Mouse (Mus musculus): ENCODE results near the gene Ror2. TPM values are rescaled to one million over a fixed set of nuclear protein-coding genes. Genes with fewer than 3 reads are reported as not detected.

Gene Ror2
- polyA plus RNA-seq, 1 experiment from 2014 or later, result 9.8 TPM

DNA sequence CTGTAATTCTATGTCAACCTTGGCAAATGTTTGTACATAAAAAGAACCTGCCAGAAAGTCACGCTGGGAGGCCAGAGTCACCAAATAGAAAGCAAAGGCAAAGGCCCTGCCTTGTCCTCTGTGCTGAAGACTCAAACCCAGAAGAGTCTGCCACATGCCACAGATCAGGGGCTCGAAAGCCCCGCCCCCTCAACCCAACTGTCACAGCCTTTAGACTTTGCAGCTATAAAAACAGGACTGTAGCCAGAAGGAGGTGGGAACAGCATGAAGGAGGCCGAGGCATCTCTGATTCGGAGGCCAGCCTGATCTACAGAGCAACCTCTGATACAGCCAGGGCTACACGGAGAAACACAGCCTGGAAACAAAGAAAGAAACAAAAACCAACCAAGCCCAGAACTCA, 37.8 kb downstream of the Ror2 start:
- peak; percentile 69 for ATAC-seq
- H3K27me3 ChIP-seq (replicated peaks; ENCODE audit: control insufficient read depth, insufficient read depth, low read length), result no peaks in the 10 kb centered on the region
- H3K36me3 ChIP-seq (ENCODE audit: control insufficient read depth, insufficient read depth), result no peaks in the 10 kb centered on the region
- WGBS, result 24% methylated on average over 6 of the region's 6 CpGs
- no peak overlapping the region for H3K9ac ChIP-seq (ENCODE audit: low read depth, low read length)
- peak overlapping the region; percentile 87 for H3K27ac ChIP-seq (ENCODE audit: low read depth, low read length)
- H3K4me3 ChIP-seq (ENCODE audit: low read depth, low read length), result no peak overlapping the region
- H3K9me3 ChIP-seq (ENCODE audit: control insufficient read depth), result no peaks in the 10 kb centered on the region
- 0 out of 2 replicates have a peak, but pooled peaks cover 22% of the 10 kb centered on the region for H3K4me1 ChIP-seq (replicated peaks; ENCODE audit: control insufficient read depth, insufficient read depth, low read length)
- TF ChIP-seq CTCF (IDR thresholded peaks at IDR 0.05; ENCODE audit: low read depth), result no peak
- peak overlapping the region; percentile 51; the same call in 1 of the 2 replicates for H3K4me2 ChIP-seq (replicated peaks; ENCODE audit: low read depth)

DNA sequence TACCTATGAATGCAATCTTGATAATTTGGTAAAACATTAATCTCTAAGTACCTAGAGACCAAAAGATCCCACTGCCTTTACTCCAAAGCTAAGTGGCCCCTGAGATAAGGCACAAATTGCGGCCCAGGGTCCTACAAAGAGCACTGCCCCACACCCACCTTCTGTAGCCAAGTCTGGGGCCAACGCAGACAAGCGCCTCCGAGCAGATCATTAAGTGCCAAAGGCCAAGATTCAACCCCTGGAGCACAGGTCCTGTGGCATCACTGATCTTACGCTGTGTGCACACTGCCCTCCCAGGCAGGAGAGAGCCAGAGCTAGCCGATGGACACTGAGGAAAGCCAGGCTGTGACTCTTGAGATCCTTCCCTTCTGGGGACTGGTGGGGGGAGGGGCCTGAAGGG, 38.7 kb downstream of the Ror2 start:
- no peaks in the 10 kb centered on the region for H3K36me3 ChIP-seq (ENCODE audit: control insufficient read depth, insufficient read depth)
- peak overlapping the region; percentile 30; the same call in 1 of the 2 replicates for H3K4me2 ChIP-seq (replicated peaks; ENCODE audit: low read depth)
- ATAC-seq, result peak; percentile 55
- H3K27ac ChIP-seq (ENCODE audit: low read depth, low read length), result peak overlapping the region; percentile 87
- H3K27me3 ChIP-seq (replicated peaks; ENCODE audit: control insufficient read depth, insufficient read depth, low read length), result no peaks in the 10 kb centered on the region
- H3K4me1 ChIP-seq (replicated peaks; ENCODE audit: control insufficient read depth, insufficient read depth, low read length), result 0 out of 2 replicates have a peak, but pooled peaks cover 22% of the 10 kb centered on the region
- H3K9me3 ChIP-seq (ENCODE audit: control insufficient read depth), result no peaks in the 10 kb centered on the region
- H3K4me3 ChIP-seq (ENCODE audit: low read depth, low read length), result no peak overlapping the region
- TF ChIP-seq CTCF (IDR thresholded peaks at IDR 0.05; ENCODE audit: low read depth), result peak; percentile 50
- WGBS, result 32% methylated on average over 6 of the region's 6 CpGs
- no peak overlapping the region for H3K9ac ChIP-seq (ENCODE audit: low read depth, low read length)

DNA sequence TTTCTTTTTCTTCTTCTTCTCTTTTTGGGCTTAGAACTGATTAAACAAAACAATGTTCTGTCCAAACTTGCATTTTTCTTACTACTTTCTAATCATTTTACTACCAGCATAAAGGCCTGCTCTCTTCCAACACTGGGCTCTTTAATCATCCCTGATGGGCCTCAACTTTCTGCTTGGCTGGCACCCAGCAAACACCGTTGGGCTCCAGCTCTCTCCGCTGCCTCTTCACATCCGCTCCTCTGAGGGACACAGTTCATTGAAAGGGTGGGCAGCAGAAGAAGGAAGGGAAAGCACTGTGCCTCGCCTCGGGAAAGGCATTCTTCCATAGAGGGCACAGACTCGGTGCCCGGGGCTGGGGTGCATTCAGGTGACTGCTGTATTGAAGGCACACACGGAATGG, 41.8 kb downstream of the Ror2 start:
- 52% methylated on average over 8 of the region's 8 CpGs for WGBS
- ATAC-seq, result no peak
- no peak overlapping the region for H3K27ac ChIP-seq (ENCODE audit: low read depth, low read length)

DNA sequence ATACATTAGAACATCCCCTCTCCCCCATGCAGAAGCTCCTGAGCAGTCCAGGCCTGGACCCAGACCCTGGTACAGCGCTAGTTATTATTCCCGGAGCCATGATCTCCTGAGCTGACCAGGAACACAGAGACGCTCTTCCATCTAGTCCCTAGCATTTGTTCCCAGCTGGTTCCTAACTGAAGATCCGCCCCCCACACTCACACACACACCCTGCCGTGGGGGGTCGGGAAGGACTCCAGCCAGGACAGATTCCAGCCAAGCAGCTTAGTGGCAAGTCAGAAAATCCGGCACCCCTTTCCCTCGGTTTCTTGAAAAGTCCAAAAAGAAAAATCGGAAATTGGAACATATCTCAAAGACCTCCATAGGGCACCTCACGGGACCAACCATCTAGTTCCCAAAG, 48.5 kb downstream of the Ror2 start:
- H3K9me3 ChIP-seq (ENCODE audit: control insufficient read depth), result no peaks in the 10 kb centered on the region
- no peak for TF ChIP-seq CTCF (IDR thresholded peaks at IDR 0.05; ENCODE audit: low read depth)
- ATAC-seq, result no peak
- H3K9ac ChIP-seq (ENCODE audit: low read depth, low read length), result no peak overlapping the region
- 62% methylated on average over 10 of the region's 10 CpGs for WGBS
- H3K4me1 ChIP-seq (replicated peaks; ENCODE audit: control insufficient read depth, insufficient read depth, low read length), result peaks cover 29% of the 10 kb centered on the region; the same call in 1 of the 2 replicates
- H3K36me3 ChIP-seq (ENCODE audit: control insufficient read depth, insufficient read depth), result no peaks in the 10 kb centered on the region
- H3K4me3 ChIP-seq (ENCODE audit: low read depth, low read length), result no peak overlapping the region
- H3K27me3 ChIP-seq (replicated peaks; ENCODE audit: control insufficient read depth, insufficient read depth, low read length), result no peaks in the 10 kb centered on the region
- no peak overlapping the region for H3K4me2 ChIP-seq (replicated peaks; ENCODE audit: low read depth)
- H3K27ac ChIP-seq (ENCODE audit: low read depth, low read length), result no peak overlapping the region

More for the DNA sequence above, 41.8 kb downstream of the Ror2 start:
- H3K4me3 ChIP-seq (ENCODE audit: low read depth, low read length), result no peak overlapping the region
- H3K36me3 ChIP-seq (ENCODE audit: control insufficient read depth, insufficient read depth), result no peaks in the 10 kb centered on the region
- TF ChIP-seq CTCF (IDR thresholded peaks at IDR 0.05; ENCODE audit: low read depth), result no peak
- no peaks in the 10 kb centered on the region for H3K27me3 ChIP-seq (replicated peaks; ENCODE audit: control insufficient read depth, insufficient read depth, low read length)
- H3K9ac ChIP-seq (ENCODE audit: low read depth, low read length), result no peak overlapping the region
- H3K4me2 ChIP-seq (replicated peaks; ENCODE audit: low read depth), result no peak overlapping the region
- H3K9me3 ChIP-seq (ENCODE audit: control insufficient read depth), result no peaks in the 10 kb centered on the region
- 0 out of 2 replicates have a peak, but pooled peaks cover 16% of the 10 kb centered on the region for H3K4me1 ChIP-seq (replicated peaks; ENCODE audit: control insufficient read depth, insufficient read depth, low read length)

DNA sequence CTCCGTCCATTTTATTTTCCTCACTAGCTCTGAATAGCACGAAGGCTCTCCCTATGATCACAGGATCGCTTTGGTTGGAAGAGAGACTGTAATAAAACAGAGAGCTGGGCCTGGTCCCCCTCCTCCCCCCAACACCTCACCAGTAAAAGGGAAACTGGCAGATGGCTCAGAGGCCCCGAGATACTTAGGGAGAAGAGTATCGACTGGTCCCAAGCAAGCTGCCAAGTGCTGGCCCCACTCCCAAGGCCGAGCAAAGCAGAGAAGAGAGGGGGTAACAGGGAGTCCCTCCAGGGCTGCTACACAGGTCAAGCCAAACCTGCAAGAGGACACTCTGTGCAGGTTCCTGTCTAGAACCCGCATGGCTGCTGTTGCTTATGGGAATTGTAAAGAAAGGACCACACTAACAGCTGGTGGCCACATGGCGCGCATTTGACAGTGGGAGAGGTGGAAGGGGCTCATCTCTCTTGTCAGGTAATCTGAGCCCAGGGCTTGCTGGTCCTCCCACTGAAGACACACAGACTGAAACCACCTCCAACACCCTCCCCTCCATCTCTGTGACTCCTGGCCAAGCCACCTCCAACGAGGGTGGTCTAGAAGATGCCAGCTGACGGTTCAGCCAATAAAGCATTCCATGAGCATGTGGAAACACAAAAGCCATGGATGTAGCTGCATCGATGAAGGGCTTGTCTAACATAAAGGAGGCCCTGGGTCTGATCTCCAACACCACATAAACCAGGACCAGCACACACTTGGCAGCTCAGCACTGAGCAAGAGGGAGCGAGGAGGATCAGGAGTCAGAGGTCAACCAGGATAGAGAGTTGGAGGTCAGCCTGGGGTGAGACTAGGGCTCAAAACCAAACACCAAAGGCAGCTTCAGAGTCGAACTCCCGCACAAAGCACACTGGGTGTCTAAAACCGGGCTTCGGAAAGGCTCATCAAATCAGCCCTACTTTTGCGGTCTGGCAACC, 49.2 kb downstream of the Ror2 start:
- Histone ChIP-seq H3K27ac (ENCODE audit: low read depth, low read length) (no peak overlapping the region), H3K4me1 (replicated peaks; ENCODE audit: control insufficient read depth, insufficient read depth, low read length) (peaks cover 35% of the 10 kb centered on the region), H3K36me3 (ENCODE audit: control insufficient read depth, insufficient read depth) (no peaks in the 10 kb centered on the region), H3K9ac (ENCODE audit: low read depth, low read length) (no peak overlapping the region), H3K4me3 (ENCODE audit: low read depth, low read length) (no peak overlapping the region), H3K9me3 (ENCODE audit: control insufficient read depth) (no peaks in the 10 kb centered on the region), H3K27me3 (replicated peaks; ENCODE audit: control insufficient read depth, insufficient read depth, low read length) (no peaks in the 10 kb centered on the region), H3K4me2 (replicated peaks; ENCODE audit: low read depth) (no peak overlapping the region; the same call in 1 of the 2 replicates)
- ATAC-seq, result no peak
- TF ChIP-seq CTCF (IDR thresholded peaks at IDR 0.05; ENCODE audit: low read depth), result no peak
- 40% methylated on average over 18 of the region's 18 CpGs for WGBS

DNA sequence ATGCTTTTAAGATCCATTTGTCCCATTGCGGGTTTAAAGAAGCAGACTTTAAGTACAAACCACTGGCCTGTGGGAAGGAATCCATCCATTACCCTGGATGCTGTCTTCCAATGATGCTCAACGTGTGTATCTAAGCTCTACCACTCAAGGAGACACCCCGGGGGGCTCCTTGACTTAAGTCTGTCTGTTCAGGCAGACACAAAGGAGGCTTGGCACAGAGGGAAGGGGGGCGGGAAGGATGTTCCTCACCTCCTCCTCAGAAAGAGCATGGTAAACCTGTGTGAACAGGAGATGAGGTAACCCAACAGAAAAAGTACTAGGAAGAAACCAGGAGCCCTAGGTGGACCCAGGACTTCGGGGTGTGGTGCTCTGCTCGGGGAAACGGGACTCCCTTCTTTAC, 50.0 kb downstream of the Ror2 start:
- Histone ChIP-seq H3K4me3 (ENCODE audit: low read depth, low read length) (no peak overlapping the region), H3K36me3 (ENCODE audit: control insufficient read depth, insufficient read depth) (no peaks in the 10 kb centered on the region), H3K4me1 (replicated peaks; ENCODE audit: control insufficient read depth, insufficient read depth, low read length) (peaks cover 36% of the 10 kb centered on the region), H3K27me3 (replicated peaks; ENCODE audit: control insufficient read depth, insufficient read depth, low read length) (no peaks in the 10 kb centered on the region), H3K9me3 (ENCODE audit: control insufficient read depth) (no peaks in the 10 kb centered on the region), H3K27ac (ENCODE audit: low read depth, low read length) (no peak overlapping the region), H3K4me2 (replicated peaks; ENCODE audit: low read depth) (no peak overlapping the region), H3K9ac (ENCODE audit: low read depth, low read length) (no peak overlapping the region)
- ATAC-seq, result no peak
- WGBS, result 29% methylated on average over 7 of the region's 7 CpGs
- TF ChIP-seq CTCF (IDR thresholded peaks at IDR 0.05; ENCODE audit: low read depth), result no peak
